Mouse (Mus musculus): ENCODE results near the gene Ift88. TPM values are rescaled to one million over a fixed set of nuclear protein-coding genes. Genes with fewer than 3 reads are reported as not detected.

Ift88 gene
- polyA plus RNA-seq (2014; fragmentation: Nextera tagmentation; extraction: Ambion mirVana) = 17.9 and 20.1 TPM in 2 replicates

GRCm38 (mm10) chr14:57423432-57424211, at the start of gene Ift88:
Gene Ift88 (plus strand): TSS chr14:57424062.
- DNase-seq (ENCODE audit: low spot score) (peak; percentile 92), ATAC-seq (ENCODE audit: low FRiP score) (peak; percentile 100)
- peaks cover 5% of the 10 kb centered on the region; the same call in 1 of the 2 replicates for H3K4me1 ChIP-seq (replicated peaks; ENCODE audit: control insufficient read depth, insufficient read depth, low read length)
- peak within 1 kb of the TSS; percentile 95 for H3K4me3 ChIP-seq (replicated peaks; ENCODE audit: low read length)
- 3% methylated on average over 42 of the region's 42 CpGs for WGBS
- H3K27me3 ChIP-seq (ENCODE audit: control insufficient read depth, insufficient read depth, low read length) = no peaks in the 10 kb centered on the region
- peak within 1 kb of the TSS; percentile 74 for H3K4me2 ChIP-seq (replicated peaks)
- H3K9me3 ChIP-seq (ENCODE audit: control insufficient read depth, low read length) = no peaks in the 10 kb centered on the region
- H3K36me3 ChIP-seq (replicated peaks; ENCODE audit: control insufficient read depth, insufficient read depth) = no peaks in the 10 kb centered on the region
- H3K9ac ChIP-seq = peak within 1 kb of the TSS; percentile 89
- peak within 1 kb of the TSS; percentile 81 for H3K27ac ChIP-seq

- Histone ChIP-seq H3K27ac (no peak overlapping the region), H3K4me3 (replicated peaks; ENCODE audit: low read length) (no peak overlapping the region), H3K36me3 (replicated peaks; ENCODE audit: control insufficient read depth, insufficient read depth) (no peaks in the 10 kb centered on the region), H3K27me3 (ENCODE audit: control insufficient read depth, insufficient read depth, low read length) (no peaks in the 10 kb centered on the region), H3K9me3 (ENCODE audit: control insufficient read depth, low read length) (no peaks in the 10 kb centered on the region), H3K4me1 (replicated peaks; ENCODE audit: control insufficient read depth, insufficient read depth, low read length) (no peaks in the 10 kb centered on the region), H3K9ac (no peak overlapping the region), H3K4me2 (replicated peaks) (no peak overlapping the region)
- DNase-seq (ENCODE audit: low spot score) (no peak), ATAC-seq (ENCODE audit: low FRiP score) (no peak)
- 79% methylated on average over 9 of the region's 9 CpGs for WGBS
Observed at GRCm38 (mm10) chr14:57375205-57375604, 48.7 kb upstream of the Ift88 start.

- Histone ChIP-seq H3K4me3 (replicated peaks; ENCODE audit: low read length) (no peak overlapping the region), H3K27me3 (ENCODE audit: control insufficient read depth, insufficient read depth, low read length) (no peaks in the 10 kb centered on the region), H3K27ac (no peak overlapping the region), H3K4me2 (replicated peaks) (no peak overlapping the region), H3K9me3 (ENCODE audit: control insufficient read depth, low read length) (no peaks in the 10 kb centered on the region), H3K9ac (no peak overlapping the region), H3K36me3 (replicated peaks; ENCODE audit: control insufficient read depth, insufficient read depth) (no peaks in the 10 kb centered on the region), H3K4me1 (replicated peaks; ENCODE audit: control insufficient read depth, insufficient read depth, low read length) (no peaks in the 10 kb centered on the region)
- 81% methylated on average over 8 of the region's 8 CpGs for WGBS
- ATAC-seq (ENCODE audit: low FRiP score) = no peak
- no peak for DNase-seq (ENCODE audit: low spot score)
Observed at GRCm38 (mm10) chr14:57376016-57376415, 47.8 kb upstream of the Ift88 start.

- H3K9me3 ChIP-seq (ENCODE audit: control insufficient read depth, low read length) = no peaks in the 10 kb centered on the region
- no peak overlapping the region for H3K4me2 ChIP-seq (replicated peaks)
- 86% methylated on average over 9 of the region's 9 CpGs for WGBS
- no peak overlapping the region for H3K4me3 ChIP-seq (replicated peaks; ENCODE audit: low read length)
- ATAC-seq (ENCODE audit: low FRiP score) = no peak
- H3K27me3 ChIP-seq (ENCODE audit: control insufficient read depth, insufficient read depth, low read length) = no peaks in the 10 kb centered on the region
- no peak overlapping the region for H3K9ac ChIP-seq
- no peak overlapping the region for H3K27ac ChIP-seq
- H3K4me1 ChIP-seq (replicated peaks; ENCODE audit: control insufficient read depth, insufficient read depth, low read length) = no peaks in the 10 kb centered on the region
- H3K36me3 ChIP-seq (replicated peaks; ENCODE audit: control insufficient read depth, insufficient read depth) = no peaks in the 10 kb centered on the region
- no peak for DNase-seq (ENCODE audit: low spot score)
Observed at GRCm38 (mm10) chr14:57376956-57377355, 46.9 kb upstream of the Ift88 start.

- WGBS = 84% methylated on average over 5 of the region's 5 CpGs
- H3K9ac ChIP-seq = no peak overlapping the region
- no peak overlapping the region for H3K27ac ChIP-seq
- no peak overlapping the region for H3K4me3 ChIP-seq (replicated peaks; ENCODE audit: low read length)
- H3K4me1 ChIP-seq (replicated peaks; ENCODE audit: control insufficient read depth, insufficient read depth, low read length) = no peaks in the 10 kb centered on the region
- no peaks in the 10 kb centered on the region for H3K36me3 ChIP-seq (replicated peaks; ENCODE audit: control insufficient read depth, insufficient read depth)
- H3K4me2 ChIP-seq (replicated peaks) = no peak overlapping the region
- no peak for DNase-seq (ENCODE audit: low spot score)
- no peaks in the 10 kb centered on the region for H3K27me3 ChIP-seq (ENCODE audit: control insufficient read depth, insufficient read depth, low read length)
- H3K9me3 ChIP-seq (ENCODE audit: control insufficient read depth, low read length) = no peaks in the 10 kb centered on the region
- ATAC-seq (ENCODE audit: low FRiP score) = no peak
Observed at GRCm38 (mm10) chr14:57377531-57377930, 46.3 kb upstream of the Ift88 start.

- no peak overlapping the region for H3K4me3 ChIP-seq (replicated peaks; ENCODE audit: low read length)
- H3K27me3 ChIP-seq (ENCODE audit: control insufficient read depth, insufficient read depth, low read length) = no peaks in the 10 kb centered on the region
- no peaks in the 10 kb centered on the region for H3K36me3 ChIP-seq (replicated peaks; ENCODE audit: control insufficient read depth, insufficient read depth)
- H3K9ac ChIP-seq = no peak overlapping the region
- H3K9me3 ChIP-seq (ENCODE audit: control insufficient read depth, low read length) = no peaks in the 10 kb centered on the region
- H3K4me1 ChIP-seq (replicated peaks; ENCODE audit: control insufficient read depth, insufficient read depth, low read length) = no peaks in the 10 kb centered on the region
- DNase-seq (ENCODE audit: low spot score) (no peak), ATAC-seq (ENCODE audit: low FRiP score) (no peak)
- H3K27ac ChIP-seq = no peak overlapping the region
- WGBS = 88% methylated on average over 5 of the region's 5 CpGs
- H3K4me2 ChIP-seq (replicated peaks) = no peak overlapping the region
Observed at GRCm38 (mm10) chr14:57385667-57386066, 38.2 kb upstream of the Ift88 start.

GRCm38 (mm10) chr14:57386758-57387561, 36.9 kb upstream of the Ift88 start:
- no peaks in the 10 kb centered on the region for H3K36me3 ChIP-seq (replicated peaks; ENCODE audit: control insufficient read depth, insufficient read depth)
- no peaks in the 10 kb centered on the region for H3K27me3 ChIP-seq (ENCODE audit: control insufficient read depth, insufficient read depth, low read length)
- no peaks in the 10 kb centered on the region for H3K9me3 ChIP-seq (ENCODE audit: control insufficient read depth, low read length)
- DNase-seq (ENCODE audit: low spot score) (no peak), ATAC-seq (ENCODE audit: low FRiP score) (no peak)
- H3K9ac ChIP-seq = no peak overlapping the region
- 73% methylated on average over 14 of the region's 14 CpGs for WGBS
- no peaks in the 10 kb centered on the region for H3K4me1 ChIP-seq (replicated peaks; ENCODE audit: control insufficient read depth, insufficient read depth, low read length)
- no peak overlapping the region for H3K4me3 ChIP-seq (replicated peaks; ENCODE audit: low read length)
- no peak overlapping the region for H3K4me2 ChIP-seq (replicated peaks)
- H3K27ac ChIP-seq = no peak overlapping the region

- H3K36me3 ChIP-seq (replicated peaks; ENCODE audit: control insufficient read depth, insufficient read depth) = no peaks in the 10 kb centered on the region
- H3K4me1 ChIP-seq (replicated peaks; ENCODE audit: control insufficient read depth, insufficient read depth, low read length) = no peaks in the 10 kb centered on the region
- no peak overlapping the region for H3K4me2 ChIP-seq (replicated peaks)
- no peak overlapping the region for H3K9ac ChIP-seq
- no peaks in the 10 kb centered on the region for H3K27me3 ChIP-seq (ENCODE audit: control insufficient read depth, insufficient read depth, low read length)
- no peak overlapping the region for H3K4me3 ChIP-seq (replicated peaks; ENCODE audit: low read length)
- 78% methylated on average over 4 of the region's 4 CpGs for WGBS
- ATAC-seq (ENCODE audit: low FRiP score) (no peak), DNase-seq (ENCODE audit: low spot score) (no peak)
- no peaks in the 10 kb centered on the region for H3K9me3 ChIP-seq (ENCODE audit: control insufficient read depth, low read length)
- no peak overlapping the region for H3K27ac ChIP-seq
Observed at GRCm38 (mm10) chr14:57391621-57392020, 32.2 kb upstream of the Ift88 start.

GRCm38 (mm10) chr14:57392278-57392677, 31.6 kb upstream of the Ift88 start:
- ATAC-seq (ENCODE audit: low FRiP score) (no peak), DNase-seq (ENCODE audit: low spot score) (no peak)
- Histone ChIP-seq H3K27ac (no peak overlapping the region), H3K9ac (no peak overlapping the region), H3K36me3 (replicated peaks; ENCODE audit: control insufficient read depth, insufficient read depth) (no peaks in the 10 kb centered on the region), H3K9me3 (ENCODE audit: control insufficient read depth, low read length) (no peaks in the 10 kb centered on the region), H3K27me3 (ENCODE audit: control insufficient read depth, insufficient read depth, low read length) (peaks cover under 1% of the 10 kb centered on the region; the same call in 1 of the 2 replicates), H3K4me1 (replicated peaks; ENCODE audit: control insufficient read depth, insufficient read depth, low read length) (no peaks in the 10 kb centered on the region), H3K4me2 (replicated peaks) (no peak overlapping the region), H3K4me3 (replicated peaks; ENCODE audit: low read length) (no peak overlapping the region)
- 72% methylated on average over 5 of the region's 5 CpGs for WGBS

Measured in hindbrain, embryonic 14.5 days (tissue).